Mouse (Mus musculus) mouse embryonic stem cell (cell line): ENCODE measurements around the gene Epb41l1.

ENCODE experiments used
- in situ Hi-C, 2 experiments: fragments of 300-500 bp; cut with MboI; formaldehyde crosslinking; loops; 1 replicate in 1 of 2; 3 replicates in 1 of 2; pipeline ENCODE4 v1.14.3; 2019 to 2020; ENCODE audit warnings: low sequenced_read_pairs in 2 of 2, low pct_unique_long_range_greater_than_20kb in 1 of 2, mixed read lengths in 1 of 2; ENCODE audit not compliant: unreplicated experiment in 1 of 2

The Epb41l1 gene

DNA sequence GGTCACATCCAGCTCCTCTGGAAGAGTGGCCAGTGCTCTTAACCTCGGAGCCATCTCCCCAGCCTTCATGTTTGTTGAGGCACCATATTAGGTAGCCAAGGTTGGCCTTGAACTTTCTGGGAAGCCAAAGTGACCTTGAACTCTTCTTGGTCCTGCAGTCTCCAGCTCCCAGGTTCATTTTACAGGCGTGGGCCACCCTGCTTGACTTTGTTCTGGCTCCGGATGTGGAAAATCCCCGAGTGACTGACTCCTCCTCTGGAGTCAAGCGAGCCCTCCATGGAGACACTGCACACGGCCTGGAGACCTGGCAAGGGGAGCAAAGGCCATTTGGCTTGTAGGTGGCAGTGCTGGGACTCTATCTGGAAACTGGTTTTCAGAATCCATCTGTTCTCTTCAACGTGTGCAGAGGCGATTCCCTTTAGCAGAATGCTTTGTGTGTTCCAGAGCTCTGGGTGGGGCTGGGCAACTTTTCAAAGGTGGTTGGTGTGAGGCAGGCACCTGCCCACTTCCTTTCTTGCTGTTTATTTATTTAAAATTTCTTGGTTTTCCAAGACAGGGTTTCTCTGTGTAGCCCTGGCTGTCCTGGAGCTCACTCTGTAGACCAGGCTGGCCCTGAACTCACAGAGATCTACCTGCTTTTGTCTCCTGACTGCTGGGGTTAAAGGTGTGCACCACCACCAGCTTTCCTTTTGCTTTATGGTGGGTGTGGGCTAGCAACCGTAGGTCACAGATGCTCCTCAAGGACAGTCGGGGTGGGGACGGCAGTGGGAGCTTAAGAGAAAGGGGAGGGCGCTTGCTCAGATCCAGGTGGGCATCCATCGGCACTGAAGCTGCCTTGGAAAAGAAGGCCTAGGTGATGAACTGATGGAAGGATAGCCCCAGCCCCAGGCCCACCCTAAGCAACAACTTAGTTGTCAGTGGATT is 30.8 kb downstream of the Epb41l1 start:
- in situ Hi-C loops: no loop called here

DNA sequence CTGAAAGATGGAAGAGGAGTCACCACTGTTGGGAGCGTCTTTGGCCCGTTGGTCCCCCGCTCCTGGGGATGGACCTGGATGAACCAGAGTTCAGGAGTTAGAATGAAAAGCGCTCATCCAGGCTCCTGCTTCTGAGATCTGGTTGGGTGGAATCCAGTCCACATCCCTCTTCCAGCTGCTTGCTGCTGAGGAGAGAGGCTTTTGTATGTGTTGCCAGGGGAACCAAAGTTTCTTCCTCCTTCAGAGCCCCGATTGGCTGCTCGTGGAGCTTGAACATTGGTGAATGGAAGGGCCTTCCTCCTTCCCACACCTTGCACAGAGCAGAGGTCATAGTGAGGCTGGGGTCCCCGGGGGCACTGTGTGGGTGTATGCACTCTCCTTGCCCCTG is 31.4 kb downstream of the Epb41l1 start:
- in situ Hi-C loops: no loop called here

DNA sequence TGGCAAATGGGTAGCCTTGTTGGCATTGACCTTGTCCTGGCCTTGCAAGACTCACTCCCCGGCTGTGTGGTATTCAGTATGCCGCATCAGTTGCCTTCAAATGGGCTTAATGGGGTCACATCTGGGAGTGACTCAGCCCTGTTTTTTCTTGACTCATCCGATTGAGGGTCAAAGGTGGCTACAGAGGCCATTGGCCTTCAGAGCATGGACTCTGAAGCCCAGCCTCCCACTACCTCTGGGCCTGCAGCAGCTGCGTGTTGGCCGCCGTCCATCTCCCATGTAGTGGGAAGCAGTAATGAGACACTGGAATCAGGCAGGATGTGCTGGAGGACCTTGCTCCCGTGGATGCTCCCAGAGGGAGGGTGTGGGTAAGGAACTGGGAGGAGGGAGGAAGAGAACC is 33.1 kb downstream of the Epb41l1 start:
- in situ Hi-C loops: no loop called here

DNA sequence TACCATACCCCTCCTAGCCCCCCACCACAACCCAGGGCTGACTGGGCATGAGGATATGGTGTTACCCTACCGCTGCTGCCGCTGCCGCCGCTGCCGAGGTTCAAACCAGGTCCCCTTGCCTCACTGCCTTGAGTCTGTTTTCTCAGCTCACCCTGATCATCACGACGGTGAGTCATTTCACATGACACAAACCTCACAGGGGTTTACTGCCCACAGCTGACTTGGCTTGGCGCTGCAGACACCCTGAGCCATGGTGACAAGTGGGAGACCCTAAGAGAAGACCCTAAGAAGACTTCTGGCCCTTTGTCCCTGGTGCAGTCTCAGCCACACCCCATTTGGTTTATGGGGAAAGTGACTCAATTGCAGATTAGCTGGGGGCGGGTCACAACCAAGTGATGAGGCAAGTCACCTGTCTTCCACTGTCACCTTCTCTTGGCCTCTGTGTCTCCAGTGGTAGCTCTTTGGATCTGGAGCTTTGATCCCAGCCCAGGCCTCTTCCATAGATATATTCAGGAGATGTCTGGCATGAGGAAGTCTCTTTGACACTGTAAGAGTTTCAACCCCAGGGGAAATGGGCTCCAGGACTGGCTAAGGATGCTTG is 34.9 kb downstream of the Epb41l1 start:
- in situ Hi-C loops: no loop called here

DNA sequence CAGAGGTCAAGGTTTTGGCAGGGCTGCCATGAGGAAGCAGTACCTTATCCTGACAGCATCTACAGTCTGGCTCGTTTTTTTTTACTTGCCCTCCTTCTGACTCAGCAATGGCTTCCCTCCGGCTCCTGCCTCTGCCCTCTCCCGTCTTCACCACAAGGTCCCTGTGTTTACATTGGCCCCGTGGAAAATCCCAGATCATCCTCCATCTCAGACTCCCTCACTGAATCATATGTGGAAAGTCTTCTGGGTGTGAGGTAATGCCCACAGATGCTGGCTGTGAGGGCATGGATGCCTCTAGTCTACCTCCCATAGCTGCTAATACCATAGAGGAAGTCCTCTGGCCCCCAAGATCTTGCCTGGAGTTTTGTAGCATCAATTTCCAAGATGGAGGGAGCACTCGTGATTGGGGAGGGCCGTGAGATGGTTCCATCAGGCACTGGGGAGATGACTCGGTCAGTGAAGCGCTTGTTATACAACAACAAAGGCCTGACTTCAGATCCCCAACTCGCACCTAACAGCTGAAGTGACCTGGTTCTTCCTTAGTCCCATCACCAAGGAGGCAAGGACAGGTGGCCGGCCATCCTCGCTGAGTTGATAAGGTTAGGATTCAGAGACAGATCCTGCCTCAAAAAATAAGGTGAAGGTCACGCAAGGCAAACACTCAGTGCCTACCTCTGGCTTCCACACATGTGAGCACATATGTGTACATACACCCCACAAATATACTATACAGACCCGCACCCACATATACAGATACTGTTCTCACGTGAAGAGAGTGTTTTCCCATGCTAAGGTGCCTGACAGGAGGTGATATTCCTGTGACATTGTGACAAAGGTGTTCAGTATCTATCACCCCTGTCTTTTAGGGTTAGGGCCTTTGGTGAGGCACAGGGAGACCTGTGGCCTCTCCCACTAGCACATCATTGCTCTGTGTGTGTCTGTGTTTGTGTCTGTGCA is 36.0 kb downstream of the Epb41l1 start:
- in situ Hi-C loops: no loop called here

DNA sequence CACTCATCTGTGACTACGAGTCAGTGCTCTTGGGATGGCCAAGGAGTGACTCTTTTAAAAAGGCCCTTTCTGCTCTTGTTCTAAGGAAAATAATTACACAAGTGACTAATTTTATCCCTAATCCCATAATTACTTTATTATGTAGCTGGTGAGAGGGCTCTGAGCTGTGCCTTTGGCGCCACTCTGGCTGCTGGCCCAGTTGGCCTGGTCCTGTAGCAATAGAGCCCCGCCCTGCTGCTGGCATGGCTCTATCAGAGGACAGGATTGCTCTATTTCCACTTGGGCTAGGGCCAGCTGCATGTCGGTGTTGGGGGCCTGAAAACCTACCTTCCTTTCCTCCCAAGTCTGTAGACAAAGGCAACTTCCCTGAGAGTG is 36.6 kb downstream of the Epb41l1 start:
- in situ Hi-C loops: no loop called here

DNA sequence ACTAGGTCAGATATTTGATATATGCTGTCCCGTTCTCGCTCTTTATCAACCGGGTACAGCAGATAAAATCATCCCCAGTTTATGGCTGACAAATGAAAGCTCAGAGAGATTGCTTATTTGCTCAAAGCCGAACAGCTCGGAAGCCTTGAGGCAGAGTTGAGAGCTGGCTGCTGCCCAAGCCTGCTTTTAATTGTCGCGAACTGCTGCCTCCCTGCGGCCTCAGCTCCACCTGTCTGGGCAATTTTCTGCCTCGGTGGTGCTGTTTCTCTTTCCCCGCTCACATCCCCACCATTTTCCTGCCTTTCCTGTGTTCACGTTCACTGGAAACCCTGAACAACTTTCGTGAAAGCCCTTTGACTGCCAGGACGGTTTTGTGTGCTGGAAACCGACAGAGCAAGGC is 39.8 kb downstream of the Epb41l1 start:
- in situ Hi-C loops: loop anchor here (5.0 to 10.0 kb wide), 2 partner anchors 46 to 58 kb away; no protein-coding TSS in a partner anchor

DNA sequence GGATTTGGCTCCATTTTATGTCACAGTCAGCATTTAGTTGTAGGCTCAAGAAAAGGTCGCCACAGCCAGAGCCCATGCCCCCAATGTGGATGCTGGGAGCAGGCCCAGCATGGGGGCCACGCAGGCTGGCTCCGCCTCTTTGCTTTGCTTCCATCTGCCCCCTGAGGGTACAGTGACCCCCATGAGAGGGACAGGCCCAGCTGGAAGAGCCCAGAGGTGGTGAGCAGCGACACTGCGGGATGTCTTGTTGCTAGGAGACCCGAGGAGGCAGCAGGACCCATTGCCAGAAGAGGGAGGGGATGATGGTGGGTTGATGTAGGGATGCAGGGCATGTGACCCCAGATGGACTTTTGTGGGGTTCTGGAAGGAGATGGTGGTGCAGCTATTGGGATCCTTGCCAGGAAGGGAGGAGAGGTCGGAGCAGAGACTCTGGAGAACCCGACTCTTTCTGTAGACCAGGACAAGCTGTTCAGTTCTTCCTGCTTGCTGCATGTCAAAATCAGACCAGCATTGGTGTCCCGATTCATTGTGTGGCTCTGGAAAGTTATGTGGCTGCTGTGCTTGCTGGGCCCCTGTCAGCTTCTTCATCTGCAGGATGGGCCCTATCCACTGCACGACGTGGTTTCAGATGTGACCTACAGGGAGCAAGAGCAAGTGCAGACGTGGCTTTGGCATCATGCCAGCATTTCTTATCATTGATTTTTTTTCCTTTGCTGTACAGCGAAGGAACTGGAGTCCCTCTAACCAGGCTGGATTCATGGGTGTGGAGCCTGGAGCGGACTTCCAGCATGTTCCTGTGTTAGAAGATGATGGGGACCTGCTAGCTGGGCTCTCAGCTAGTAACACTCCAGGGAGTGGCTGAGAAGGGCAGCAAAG is 41.7 kb downstream of the Epb41l1 start:
- in situ Hi-C loops: loop anchor here (5.0 to 10.0 kb wide), 2 partner anchors 48 to 60 kb away; no protein-coding TSS in a partner anchor

DNA sequence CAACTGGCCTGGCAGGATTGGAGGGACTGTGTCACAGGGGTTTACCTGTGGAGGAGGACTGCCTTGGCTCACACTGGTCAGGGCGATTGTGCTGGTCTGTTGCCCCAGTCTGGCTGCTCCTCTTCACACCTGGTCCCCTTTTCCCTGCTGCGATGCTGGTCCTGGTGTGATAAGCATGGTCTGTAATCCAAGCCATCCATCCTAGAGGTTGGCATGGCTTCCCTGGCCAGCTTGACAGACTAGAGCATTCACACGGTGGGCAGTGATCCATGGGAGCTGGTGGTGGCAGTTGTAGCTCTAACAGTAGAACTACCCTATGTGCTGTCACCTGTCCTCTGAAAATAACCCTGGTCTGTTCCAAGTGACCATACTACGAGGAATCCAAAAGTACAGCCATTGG is 43.7 kb downstream of the Epb41l1 start:
- in situ Hi-C loops: loop anchor here (5.0 to 10.0 kb wide), 2 partner anchors 50 to 62 kb away; no protein-coding TSS in a partner anchor

DNA sequence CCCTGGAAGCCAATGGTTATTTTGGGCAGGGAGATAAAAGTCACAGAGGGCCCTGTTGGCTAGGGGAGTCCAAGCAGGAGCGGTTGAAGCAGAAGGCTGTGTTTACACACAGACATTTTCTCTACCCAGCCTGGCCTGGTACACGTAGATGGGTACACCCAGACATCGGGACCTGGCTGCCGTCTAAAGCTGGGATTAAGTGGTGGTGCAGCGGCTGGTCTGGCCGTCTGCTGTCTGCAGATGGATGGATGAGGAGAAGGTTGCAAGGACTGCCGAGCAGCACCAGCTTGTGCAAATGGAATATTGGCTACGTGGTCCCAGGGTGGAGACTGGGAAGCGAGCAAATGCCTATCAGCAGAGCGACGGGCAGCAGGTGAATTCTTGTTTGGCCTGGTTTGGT is 46.8 kb downstream of the Epb41l1 start:
- in situ Hi-C loops: loop anchor here in 1 of 2 experiments (10.0 kb wide), 1 partner anchor 53 kb away; no protein-coding TSS in a partner anchor

DNA sequence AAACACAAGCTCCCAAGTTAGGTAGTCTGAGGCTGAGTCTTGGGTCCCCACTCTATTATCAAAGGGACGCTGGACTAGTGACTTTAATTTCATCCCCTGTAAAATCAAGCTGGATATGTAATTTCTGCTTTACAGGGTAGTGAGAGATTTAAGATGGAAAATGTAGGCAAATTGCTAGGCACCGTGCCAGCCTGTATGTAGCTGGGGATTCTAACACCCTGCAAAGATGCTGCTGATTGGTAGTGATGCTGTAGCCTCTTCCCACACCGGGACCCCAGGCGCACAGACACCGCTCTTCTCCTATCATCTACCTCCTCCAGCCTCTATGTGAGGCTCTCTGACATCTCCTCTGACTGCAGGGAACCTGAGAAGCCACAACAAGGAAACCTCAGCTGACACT is 48.2 kb downstream of the Epb41l1 start:
- in situ Hi-C loops: loop anchor here in 1 of 2 experiments (10.0 kb wide), 1 partner anchor 54 kb away; no protein-coding TSS in a partner anchor

DNA sequence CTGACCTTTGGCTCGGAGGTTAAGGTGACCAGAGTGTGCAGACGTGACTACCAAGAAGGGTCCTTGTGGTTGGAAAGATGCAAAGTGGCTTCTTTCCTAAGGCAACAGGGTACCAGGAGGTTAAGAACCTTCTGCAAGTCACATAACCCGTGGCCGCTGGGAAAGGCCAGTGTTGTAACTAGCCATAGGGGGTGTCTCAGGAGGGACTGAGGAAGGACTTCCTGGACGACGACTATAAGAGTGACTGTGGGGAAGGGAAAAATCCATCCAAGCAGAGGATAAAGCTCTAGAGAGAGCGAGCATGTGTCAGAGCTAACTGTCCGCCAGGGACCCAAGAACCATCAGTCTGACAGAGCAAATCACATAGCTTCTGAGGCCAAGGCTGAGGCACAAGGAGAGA is 48.8 kb downstream of the Epb41l1 start:
- in situ Hi-C loops: loop anchor here in 1 of 2 experiments (10.0 kb wide), 1 partner anchor 55 kb away; no protein-coding TSS in a partner anchor

DNA sequence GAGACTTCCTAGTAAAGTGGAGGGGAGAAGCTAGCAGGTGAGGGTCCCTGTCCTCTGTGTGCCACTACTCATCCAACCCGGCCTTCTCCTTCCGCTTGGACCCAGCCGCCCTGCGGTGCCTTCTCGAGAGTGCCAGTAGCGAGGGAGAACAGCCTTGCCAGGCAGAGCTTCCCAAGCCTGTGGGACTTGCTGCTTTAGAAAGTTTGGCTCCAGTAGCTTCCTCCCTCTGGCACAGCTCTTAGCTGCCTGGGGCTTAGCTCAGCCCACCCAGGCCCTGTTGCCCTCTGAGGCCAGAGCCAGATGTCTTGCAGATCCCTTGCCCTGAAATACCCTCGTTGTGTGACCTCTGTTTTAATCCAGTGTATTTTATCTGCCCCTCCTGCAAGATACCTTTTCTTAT is 50.2 kb downstream of the Epb41l1 start:
- in situ Hi-C loops: no loop called here

DNA sequence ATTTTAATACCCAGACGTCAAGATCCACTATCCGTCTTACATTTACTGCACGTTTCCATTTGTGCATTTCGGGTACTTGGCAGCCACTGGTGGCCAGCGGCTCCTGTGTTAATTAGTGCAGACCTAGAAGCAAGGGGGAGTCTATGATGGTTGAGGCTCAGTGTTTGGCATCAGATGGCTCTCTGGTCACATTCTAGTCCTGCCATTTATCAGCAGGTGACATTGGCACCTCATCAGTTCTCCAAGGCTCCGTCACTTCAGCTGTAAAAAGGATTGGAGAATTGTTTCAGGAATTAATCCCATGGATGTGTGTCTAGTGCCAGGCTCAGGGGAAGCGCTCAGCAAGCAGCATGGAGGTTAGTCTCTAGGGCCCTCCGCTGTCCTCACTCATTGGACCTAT is 51.6 kb downstream of the Epb41l1 start:
- in situ Hi-C loops: no loop called here

DNA sequence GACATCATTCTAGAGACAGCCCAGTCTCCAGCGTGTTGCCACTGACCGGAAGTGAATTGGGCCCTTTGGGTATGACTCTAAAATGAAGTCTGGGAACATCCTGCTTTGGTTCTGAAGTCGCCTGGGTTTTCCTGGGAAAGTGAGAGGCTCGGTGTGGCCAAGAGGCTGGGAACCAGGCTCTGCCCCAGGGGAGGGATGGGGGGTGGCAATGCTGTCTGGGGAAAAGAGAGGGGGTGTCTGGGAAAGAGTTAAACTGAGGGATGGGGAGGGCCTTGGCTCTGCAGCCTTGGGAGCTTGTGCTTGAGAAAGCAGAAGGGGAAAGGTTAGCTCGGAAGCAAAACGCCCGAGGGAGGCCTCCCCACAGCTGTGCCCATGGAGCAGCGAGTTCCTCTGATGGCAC is 53.0 kb downstream of the Epb41l1 start:
- in situ Hi-C loops: no loop called here

DNA sequence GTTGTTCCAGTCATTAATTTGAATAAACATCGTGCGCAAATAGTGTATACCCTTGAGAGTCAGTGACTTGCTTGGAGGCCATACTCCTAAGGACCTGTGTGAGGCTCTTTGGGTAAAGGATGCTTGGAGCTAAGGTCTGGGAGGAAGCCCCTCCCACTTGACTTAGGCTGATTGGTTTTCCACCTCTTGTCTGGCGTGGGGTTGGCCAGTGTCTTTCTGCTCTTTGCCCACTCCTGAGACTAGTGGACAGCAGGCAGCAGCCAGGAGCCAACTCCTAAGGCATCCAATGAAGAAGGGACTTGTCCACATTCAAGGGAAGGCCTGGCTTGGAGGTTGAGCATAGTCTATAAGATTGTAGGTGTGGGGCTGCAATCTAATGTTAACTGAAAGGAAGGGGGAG is 53.4 kb downstream of the Epb41l1 start:
- in situ Hi-C loops: no loop called here

DNA sequence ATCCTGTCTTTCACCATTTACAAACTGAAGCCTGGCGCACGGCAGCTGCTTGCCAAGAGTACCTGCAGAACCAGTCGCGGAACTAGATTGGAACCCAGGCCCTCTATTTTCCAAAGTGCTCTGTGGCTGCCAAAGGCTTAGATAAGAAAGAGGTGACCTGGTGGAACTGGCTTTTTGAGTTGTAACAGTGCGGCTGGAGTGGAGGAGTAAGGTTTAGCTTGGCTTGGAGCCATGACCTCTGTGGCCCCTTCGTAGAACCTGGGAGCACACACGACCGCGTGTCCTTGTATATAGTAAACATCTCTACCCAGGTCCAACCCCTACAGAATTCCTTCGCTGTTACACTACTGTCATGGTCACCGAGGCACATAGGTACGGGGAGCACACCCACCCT is 54.2 kb downstream of the Epb41l1 start:
- in situ Hi-C loops: no loop called here
